In genomic region chr14:30907814-30908265, GRCm38 (mm10) we compare ENCODE assay signal across 14 mouse cellular contexts. TPM values are rescaled to one million over a fixed set of nuclear protein-coding genes. Genes with fewer than 3 reads are reported as not detected.
A peak's percentile ranks its signal among the peaks of the same experiment; 100 is the strongest.
DNase-seq lines count a peak whose midpoint lies in the region; ATAC-seq and TF ChIP-seq lines count a peak whose summit lies in the region.
"Had no signal": no experiment of that assay in that cellular context is flagged by ENCODE, and none has a peak within 500 bp of the region (broad histone marks: within the 10 kb centered on the region; RNA-seq: fewer than 3 reads in every experiment).

No protein-coding gene starts in this region.

- WGBS in forebrain, postnatal 0 days, result 74% methylated on average over 3 of the region's 3 CpGs
- WGBS in forebrain, embryonic 14.5 days, result 90% methylated on average over 3 of the region's 3 CpGs
- 43% methylated on average over 3 of the region's 3 CpGs for WGBS in liver, embryonic 14.5 days (ENCODE audit: insufficient replicate concordance)
- 81% methylated on average over 3 of the region's 3 CpGs for WGBS in limb, embryonic 10.5 days
- WGBS in midbrain, embryonic 16.5 days, result 85% methylated on average over 3 of the region's 3 CpGs

- no peaks in the 10 kb centered on the region for H3K27me3 ChIP-seq in forebrain, postnatal 0 days (ENCODE audit: insufficient read depth, low read length)
- no peaks in the 10 kb centered on the region for H3K27me3 ChIP-seq in forebrain, embryonic 14.5 days (replicated peaks; ENCODE audit: control insufficient read depth, insufficient read depth, low read length)
- H3K27me3 ChIP-seq in liver, embryonic 14.5 days (ENCODE audit: control insufficient read depth, insufficient read depth, low read length), result no peaks in the 10 kb centered on the region
- H3K27me3 ChIP-seq in limb, embryonic 10.5 days (ENCODE audit: low read depth, poor library complexity, severe bottlenecking), result no peaks in the 10 kb centered on the region
- H3K27me3 ChIP-seq in midbrain, embryonic 16.5 days (ENCODE audit: control insufficient read depth, insufficient read depth, low read depth, low read length), result no peaks in the 10 kb centered on the region
- H3K27me3 ChIP-seq: hindbrain, embryonic 13.5 days; limb, embryonic 15.5 days had no signal

- no peak for TF ChIP-seq CTCF in forebrain, postnatal 0 days (IDR thresholded peaks at IDR 0.05; ENCODE audit: low read depth)
- no peak for TF ChIP-seq CTCF in liver, embryonic 14.5 days (IDR thresholded peaks at IDR 0.05; ENCODE audit: low read depth)

- H3K4me2 ChIP-seq in forebrain, postnatal 0 days (ENCODE audit: low read depth), result no peak overlapping the region
- no peak overlapping the region for H3K4me2 ChIP-seq in forebrain, embryonic 14.5 days (ENCODE audit: low read length)
- H3K4me2 ChIP-seq in liver, embryonic 14.5 days (ENCODE audit: low read depth), result no peak overlapping the region
- no peak overlapping the region for H3K4me2 ChIP-seq in midbrain, embryonic 16.5 days (ENCODE audit: low read length)
- H3K4me2 ChIP-seq: hindbrain, embryonic 13.5 days; limb, embryonic 15.5 days had no signal

- H3K9me3 ChIP-seq in forebrain, postnatal 0 days (ENCODE audit: low read length), result no peaks in the 10 kb centered on the region
- no peaks in the 10 kb centered on the region for H3K9me3 ChIP-seq in forebrain, embryonic 14.5 days (replicated peaks; ENCODE audit: control insufficient read depth, low read length)
- H3K9me3 ChIP-seq in liver, embryonic 14.5 days (ENCODE audit: control insufficient read depth, low read length), result no peaks in the 10 kb centered on the region
- no peaks in the 10 kb centered on the region for H3K9me3 ChIP-seq in limb, embryonic 10.5 days (replicated peaks)
- no peaks in the 10 kb centered on the region for H3K9me3 ChIP-seq in midbrain, embryonic 16.5 days (replicated peaks; ENCODE audit: control insufficient read depth, low read length, poor library complexity, severe bottlenecking)
- H3K9me3 ChIP-seq: hindbrain, embryonic 13.5 days; limb, embryonic 15.5 days had no signal

- H3K27ac ChIP-seq in forebrain, postnatal 0 days (ENCODE audit: low read depth, low read length), result no peak overlapping the region
- no peak overlapping the region for H3K27ac ChIP-seq in forebrain, embryonic 14.5 days (ENCODE audit: low read depth, low read length)
- no peak overlapping the region for H3K27ac ChIP-seq in liver, embryonic 14.5 days
- H3K27ac ChIP-seq in limb, embryonic 10.5 days, result no peak overlapping the region
- H3K27ac ChIP-seq in midbrain, embryonic 16.5 days (ENCODE audit: low read length), result no peak overlapping the region
- H3K27ac ChIP-seq: hindbrain, embryonic 13.5 days; limb, embryonic 15.5 days had no signal

- no peak for DNase-seq in forebrain, postnatal 0 days
- DNase-seq in forebrain, embryonic 14.5 days (ENCODE audit: low spot score), result no peak
- DNase-seq in NIH3T3 (ENCODE audit: low read depth), result peak; percentile 78
- DNase-seq in liver, embryonic 14.5 days (ENCODE audit: low read depth in 3 of 3, low spot score in 3 of 3), result peak in 1 of 3 experiments; percentile 31
- DNase-seq in limb, embryonic 10.5 days (ENCODE audit: low spot score), result no peak
- DNase-seq: gastrocnemius, postnatal 14 days; right cerebral cortex, postnatal 14 days had no signal

- TF ChIP-seq EP300 in liver, embryonic 14.5 days (IDR thresholded peaks at IDR 0.05; ENCODE audit: low read depth), result no peak

- no peak overlapping the region for H3K9ac ChIP-seq in forebrain, postnatal 0 days
- no peak overlapping the region for H3K9ac ChIP-seq in forebrain, embryonic 14.5 days (ENCODE audit: low read length)
- H3K9ac ChIP-seq in liver, embryonic 14.5 days (replicated peaks), result no peak overlapping the region
- H3K9ac ChIP-seq in midbrain, embryonic 16.5 days (ENCODE audit: low read depth, low read length), result no peak overlapping the region
- H3K9ac ChIP-seq: hindbrain, embryonic 13.5 days; limb, embryonic 15.5 days had no signal

- 0 out of 2 replicates have a peak, but pooled peaks have one; percentile 10 for ATAC-seq in forebrain, postnatal 0 days
- no peak for ATAC-seq in forebrain, embryonic 14.5 days
- peak; percentile 57; the same call in 1 of the 2 replicates for ATAC-seq in liver, embryonic 14.5 days (ENCODE audit: insufficient read depth)
- ATAC-seq in megakaryocyte progenitor cell, adult 5-6 weeks (replicated peaks; ENCODE audit: poor library complexity), result peak; percentile 95
- no peak for ATAC-seq in CD4-positive, CD25-positive, alpha-beta regulatory T cell, adult 4 months
- no peak for ATAC-seq in midbrain, embryonic 16.5 days

- no peaks in the 10 kb centered on the region for H3K36me3 ChIP-seq in forebrain, postnatal 0 days (ENCODE audit: insufficient read depth)
- no peaks in the 10 kb centered on the region for H3K36me3 ChIP-seq in forebrain, embryonic 14.5 days (ENCODE audit: control insufficient read depth, insufficient read depth, low read length)
- H3K36me3 ChIP-seq in liver, embryonic 14.5 days (replicated peaks; ENCODE audit: control insufficient read depth, insufficient read depth, low read depth), result no peaks in the 10 kb centered on the region
- H3K36me3 ChIP-seq in limb, embryonic 10.5 days, result no peaks in the 10 kb centered on the region
- H3K36me3 ChIP-seq in midbrain, embryonic 16.5 days (ENCODE audit: control insufficient read depth, insufficient read depth, low read length), result no peaks in the 10 kb centered on the region
- H3K36me3 ChIP-seq: hindbrain, embryonic 13.5 days; limb, embryonic 15.5 days had no signal

- no peak overlapping the region for H3K4me3 ChIP-seq in forebrain, postnatal 0 days (ENCODE audit: low read depth, low read length)
- H3K4me3 ChIP-seq in forebrain, embryonic 14.5 days (ENCODE audit: low read depth, low read length), result no peak overlapping the region
- no peak overlapping the region for H3K4me3 ChIP-seq in liver, embryonic 14.5 days (ENCODE audit: insufficient read depth in 1 of 2, low read depth in 2 of 2, low read length in 2 of 2)
- no peak overlapping the region for H3K4me3 ChIP-seq in limb, embryonic 10.5 days
- no peak overlapping the region for H3K4me3 ChIP-seq in midbrain, embryonic 16.5 days (ENCODE audit: low read depth, low read length)
- H3K4me3 ChIP-seq: hindbrain, embryonic 13.5 days; limb, embryonic 15.5 days had no signal

- H3K4me1 ChIP-seq in forebrain, postnatal 0 days (ENCODE audit: insufficient read depth), result no peaks in the 10 kb centered on the region
- no peaks in the 10 kb centered on the region for H3K4me1 ChIP-seq in forebrain, embryonic 14.5 days (ENCODE audit: control insufficient read depth, insufficient read depth, low read length)
- peaks cover 0 to 11% of the 10 kb centered on the region in 2 experiments; a peak in 2 of 4 replicates for H3K4me1 ChIP-seq in liver, embryonic 14.5 days (replicated peaks; ENCODE audit: control insufficient read depth in 2 of 2, insufficient read depth in 2 of 2, low read length in 1 of 2)
- H3K4me1 ChIP-seq in limb, embryonic 10.5 days, result no peaks in the 10 kb centered on the region
- H3K4me1 ChIP-seq in midbrain, embryonic 16.5 days (ENCODE audit: control insufficient read depth, insufficient read depth, low read length), result no peaks in the 10 kb centered on the region
- H3K4me1 ChIP-seq: hindbrain, embryonic 13.5 days; limb, embryonic 15.5 days had no signal

RNA-seq across cellular contexts. Expression of gene Itih3, which starts 15.7 kb away (rescaled TPM):
- 4.1 and 5.9 TPM in 2 replicates for total RNA-seq in forebrain, postnatal 0 days (2014; rRNA removed)
- 2.1 and 4.8 TPM in 2 replicates for polyA plus RNA-seq in forebrain, postnatal 0 days (2015; fragmentation: Nextera tagmentation; extraction: Ambion mirVana)
- polyA plus RNA-seq in forebrain, embryonic 14.5 days (2014; fragmentation: Nextera tagmentation; extraction: Ambion mirVana), result 0.19 and 0.62 TPM in 2 replicates
- 124 and 152 TPM in 2 replicates for polyA plus RNA-seq in liver, embryonic 14.5 days (2012; rRNA removed)
- 250 and 275 TPM in 2 replicates for polyA plus RNA-seq in liver, embryonic 14.5 days (2014; fragmentation: Nextera tagmentation; extraction: Ambion mirVana)
- not detected in 2 replicates for total RNA-seq in megakaryocyte progenitor cell, adult 5-6 weeks (2015)
- total RNA-seq in megakaryocyte progenitor cell, adult 5-6 weeks (2017), result not detected in 2 replicates
- polyA plus RNA-seq in limb, embryonic 10.5 days (2016; fragmentation: Nextera tagmentation; extraction: Ambion mirVana), result not detected in 2 replicates
- not detected for polyA plus RNA-seq in CD4-positive, CD25-positive, alpha-beta regulatory T cell, adult 4 months (2017; shearing (Covaris generic))
- polyA plus RNA-seq in midbrain, embryonic 16.5 days (2015; fragmentation: Nextera tagmentation; extraction: Ambion mirVana), result 1.1 and 2.6 TPM in 2 replicates
- polyA plus RNA-seq: neural tube, embryonic 11.5 days had no signal

RNA-seq across cellular contexts. Expression of gene Itih4, which starts 21.6 kb away (rescaled TPM):
- total RNA-seq in forebrain, postnatal 0 days (2014; rRNA removed), result 0.15 TPM in 1 of 2 replicates, not detected in the other
- 0.15 and 0.19 TPM in 2 replicates for polyA plus RNA-seq in forebrain, postnatal 0 days (2015; fragmentation: Nextera tagmentation; extraction: Ambion mirVana)
- polyA plus RNA-seq in forebrain, embryonic 14.5 days (2014; fragmentation: Nextera tagmentation; extraction: Ambion mirVana), result not detected in 2 replicates
- polyA plus RNA-seq in liver, embryonic 14.5 days (2012; rRNA removed), result 34.6 and 56.0 TPM in 2 replicates
- polyA plus RNA-seq in liver, embryonic 14.5 days (2014; fragmentation: Nextera tagmentation; extraction: Ambion mirVana), result 82.3 and 113 TPM in 2 replicates
- total RNA-seq in megakaryocyte progenitor cell, adult 5-6 weeks (2015), result not detected in 2 replicates
- not detected in 2 replicates for total RNA-seq in megakaryocyte progenitor cell, adult 5-6 weeks (2017)
- not detected in 2 replicates for polyA plus RNA-seq in limb, embryonic 10.5 days (2016; fragmentation: Nextera tagmentation; extraction: Ambion mirVana)
- not detected for polyA plus RNA-seq in CD4-positive, CD25-positive, alpha-beta regulatory T cell, adult 4 months (2017; shearing (Covaris generic))
- polyA plus RNA-seq in midbrain, embryonic 16.5 days (2015; fragmentation: Nextera tagmentation; extraction: Ambion mirVana), result not detected in 2 replicates
- total RNA-seq: gastrocnemius, postnatal 14 days had no signal
- polyA plus RNA-seq: embryonic facial prominence, embryonic 11.5 days; hindbrain, embryonic 13.5 days; neural tube, embryonic 11.5 days had no signal

RNA-seq across cellular contexts. Expression of gene Mustn1, which starts 28.8 kb away (rescaled TPM):
- 0.52 and 0.85 TPM in 2 replicates for total RNA-seq in forebrain, postnatal 0 days (2014; rRNA removed)
- polyA plus RNA-seq in forebrain, postnatal 0 days (2015; fragmentation: Nextera tagmentation; extraction: Ambion mirVana), result 1.2 TPM in 2 replicates
- polyA plus RNA-seq in forebrain, embryonic 14.5 days (2014; fragmentation: Nextera tagmentation; extraction: Ambion mirVana), result 0.74 and 1.0 TPM in 2 replicates
- 0.42 and 0.55 TPM in 2 replicates for polyA plus RNA-seq in liver, embryonic 14.5 days (2012; rRNA removed)
- polyA plus RNA-seq in liver, embryonic 14.5 days (2014; fragmentation: Nextera tagmentation; extraction: Ambion mirVana), result 0.37 and 0.72 TPM in 2 replicates
- total RNA-seq in megakaryocyte progenitor cell, adult 5-6 weeks (2015), result 0.47 and 0.49 TPM in 2 replicates
- total RNA-seq in megakaryocyte progenitor cell, adult 5-6 weeks (2017), result 0.27 and 0.50 TPM in 2 replicates
- polyA plus RNA-seq in limb, embryonic 10.5 days (2016; fragmentation: Nextera tagmentation; extraction: Ambion mirVana), result 0.28 and 0.30 TPM in 2 replicates
- polyA plus RNA-seq in CD4-positive, CD25-positive, alpha-beta regulatory T cell, adult 4 months (2017; shearing (Covaris generic)), result 1 to 10 TPM in 1 of 2 experiments, under 1 TPM in 1; 0.26 to 1.0 TPM
- 0.51 and 0.68 TPM in 2 replicates for polyA plus RNA-seq in midbrain, embryonic 16.5 days (2015; fragmentation: Nextera tagmentation; extraction: Ambion mirVana)

RNA-seq across cellular contexts. Expression of gene Itih1, which starts 35.2 kb away (rescaled TPM):
- total RNA-seq in forebrain, postnatal 0 days (2014; rRNA removed), result not detected in 2 replicates
- not detected in 2 replicates for polyA plus RNA-seq in forebrain, postnatal 0 days (2015; fragmentation: Nextera tagmentation; extraction: Ambion mirVana)
- polyA plus RNA-seq in forebrain, embryonic 14.5 days (2014; fragmentation: Nextera tagmentation; extraction: Ambion mirVana), result not detected in 2 replicates
- polyA plus RNA-seq in liver, embryonic 14.5 days (2012; rRNA removed), result 27.6 and 29.6 TPM in 2 replicates
- 27.2 and 29.3 TPM in 2 replicates for polyA plus RNA-seq in liver, embryonic 14.5 days (2014; fragmentation: Nextera tagmentation; extraction: Ambion mirVana)
- total RNA-seq in megakaryocyte progenitor cell, adult 5-6 weeks (2015), result not detected in 2 replicates
- total RNA-seq in megakaryocyte progenitor cell, adult 5-6 weeks (2017), result not detected in 2 replicates
- polyA plus RNA-seq in limb, embryonic 10.5 days (2016; fragmentation: Nextera tagmentation; extraction: Ambion mirVana), result not detected in 2 replicates
- polyA plus RNA-seq in CD4-positive, CD25-positive, alpha-beta regulatory T cell, adult 4 months (2017; shearing (Covaris generic)), result not detected
- polyA plus RNA-seq in midbrain, embryonic 16.5 days (2015; fragmentation: Nextera tagmentation; extraction: Ambion mirVana), result not detected in 2 replicates
- total RNA-seq: gastrocnemius, postnatal 14 days had no signal
- polyA plus RNA-seq: embryonic facial prominence, embryonic 11.5 days; hindbrain, embryonic 13.5 days; neural tube, embryonic 11.5 days had no signal

RNA-seq across cellular contexts. Expression of gene Nek4, which starts 43.3 kb away (rescaled TPM):
- 14.9 and 16.6 TPM in 2 replicates for total RNA-seq in forebrain, postnatal 0 days (2014; rRNA removed)
- polyA plus RNA-seq in forebrain, postnatal 0 days (2015; fragmentation: Nextera tagmentation; extraction: Ambion mirVana), result 7.9 and 14.0 TPM in 2 replicates
- polyA plus RNA-seq in forebrain, embryonic 14.5 days (2014; fragmentation: Nextera tagmentation; extraction: Ambion mirVana), result 11.2 and 15.0 TPM in 2 replicates
- polyA plus RNA-seq in liver, embryonic 14.5 days (2012; rRNA removed), result 2.2 and 3.0 TPM in 2 replicates
- polyA plus RNA-seq in liver, embryonic 14.5 days (2014; fragmentation: Nextera tagmentation; extraction: Ambion mirVana), result 2.6 and 3.7 TPM in 2 replicates
- total RNA-seq in megakaryocyte progenitor cell, adult 5-6 weeks (2015), result 8.5 and 8.8 TPM in 2 replicates
- total RNA-seq in megakaryocyte progenitor cell, adult 5-6 weeks (2017), result 12.2 and 13.8 TPM in 2 replicates
- 19.7 and 19.8 TPM in 2 replicates for polyA plus RNA-seq in limb, embryonic 10.5 days (2016; fragmentation: Nextera tagmentation; extraction: Ambion mirVana)
- polyA plus RNA-seq in CD4-positive, CD25-positive, alpha-beta regulatory T cell, adult 4 months (2017; shearing (Covaris generic)), result 1 to 10 TPM; 5.9 to 6.0 TPM
- polyA plus RNA-seq in midbrain, embryonic 16.5 days (2015; fragmentation: Nextera tagmentation; extraction: Ambion mirVana), result 18.5 and 20.0 TPM in 2 replicates

Comparison
In these comparisons a context has a peak if more than half of its experiments do, and no peak if none do; other contexts are left out.
1. ATAC-seq: peak in forebrain, postnatal 0 days (single experiment), liver, embryonic 14.5 days (single experiment) and megakaryocyte progenitor cell, adult 5-6 weeks (single experiment); none in forebrain, embryonic 14.5 days (single experiment), CD4-positive, CD25-positive, alpha-beta regulatory T cell, adult 4 months (single experiment) and midbrain, embryonic 16.5 days (single experiment).
2. RNA of gene Itih3, which starts 15.7 kb away (polyA plus RNA-seq): 124 to 275 TPM in liver, embryonic 14.5 days; 2.1 to 4.8 TPM in forebrain, postnatal 0 days, 1.1 to 2.6 TPM in midbrain, embryonic 16.5 days, 0.19 to 0.62 TPM in forebrain, embryonic 14.5 days, not detected in limb, embryonic 10.5 days and not detected in CD4-positive, CD25-positive, alpha-beta regulatory T cell, adult 4 months; every median in the first group is over 10 times any median in the second.
3. RNA of gene Itih4, which starts 21.6 kb away (polyA plus RNA-seq): 34.6 to 113 TPM in liver, embryonic 14.5 days; 0.15 to 0.19 TPM in forebrain, postnatal 0 days, not detected in CD4-positive, CD25-positive, alpha-beta regulatory T cell, adult 4 months, not detected in midbrain, embryonic 16.5 days, not detected in forebrain, embryonic 14.5 days and not detected in limb, embryonic 10.5 days; every median in the first group is over 10 times any median in the second.